Mouse (Mus musculus): Measurements from ENCODE around the gene Akain1.

GRCm38 (mm10) chr17:69488826-69489225, 49.7 kb downstream of the Akain1 start:
- TF ChIP-seq CTCF (IDR thresholded peaks at IDR 0.05; ENCODE audit: low read depth, low read length): no peak
- no peak for TF ChIP-seq POLR2A (IDR thresholded peaks at IDR 0.05; ENCODE audit: borderline replicate concordance, low read depth, low read length)
